Mouse (Mus musculus): Measurements from ENCODE around the gene Slc45a3.

DNA sequence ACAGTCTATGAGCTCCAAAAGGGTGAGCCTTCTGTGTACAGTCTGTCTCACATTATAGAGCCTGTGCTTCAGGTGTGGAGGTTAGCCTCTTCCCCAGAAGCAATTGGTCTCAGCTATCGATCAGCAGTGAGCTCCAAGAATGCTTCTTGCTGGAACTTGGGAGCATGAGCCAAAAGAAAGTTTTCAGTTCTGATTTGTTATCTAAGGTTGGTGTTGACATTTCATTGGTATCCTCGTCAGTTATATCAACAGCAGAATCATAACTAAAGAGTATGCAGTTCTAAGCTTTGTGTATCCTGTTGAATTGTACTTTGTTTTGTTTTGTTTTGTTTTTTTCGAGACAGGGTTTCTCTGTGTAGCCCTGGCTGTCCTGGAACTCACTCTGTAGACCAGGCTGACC, 40.7 kb upstream of the Slc45a3 start:
- TF ChIP-seq CTCF (IDR thresholded peaks at IDR 0.05; ENCODE audit: low read depth, low read length) = no peak
- TF ChIP-seq GATA1 (IDR thresholded peaks at IDR 0.05; ENCODE audit: borderline replicate concordance, low read length) = no peak
- no peak for TF ChIP-seq TAL1 (conservative IDR thresholded peaks at IDR 0.05; ENCODE audit: low read depth, low read length)
- TF ChIP-seq POLR2AphosphoS5 (IDR thresholded peaks at IDR 0.05; ENCODE audit: insufficient replicate concordance, low read depth, low read length) = no peak

Data from G1E (cell line).